18 mouse cellular contexts compared by ENCODE assay signal in the genomic region with DNA sequence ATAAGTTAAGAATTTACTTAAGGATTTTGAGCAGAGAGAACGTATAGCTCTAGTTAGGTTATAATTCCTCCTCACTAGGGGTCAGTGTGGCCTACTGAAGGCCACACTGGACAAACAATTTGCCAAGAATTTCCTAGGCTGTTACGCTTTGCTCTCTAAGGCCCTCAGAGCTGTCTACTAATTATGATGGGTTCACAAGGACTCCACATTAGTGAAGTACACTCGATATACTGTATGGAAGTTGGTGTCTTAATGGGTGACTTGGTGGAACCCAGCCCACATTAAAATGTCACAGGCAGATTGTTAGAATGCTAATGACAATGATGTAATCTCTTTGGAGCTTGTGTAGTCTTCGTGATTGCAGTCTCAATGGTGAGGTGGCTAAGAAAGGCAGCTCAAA.
DNase-seq lines count a peak whose midpoint lies in the region; ATAC-seq and TF ChIP-seq lines count a peak whose summit lies in the region.
"Had no signal": no experiment of that assay in that cellular context is flagged by ENCODE, and none has a peak within 500 bp of the region (broad histone marks: within the 10 kb centered on the region; RNA-seq: fewer than 3 reads in every experiment).

No protein-coding gene starts in this region.

- no peak overlapping the region for H3K9ac ChIP-seq in heart, embryonic 12.5 days
- H3K9ac ChIP-seq in forebrain, postnatal 0 days, result no peak overlapping the region
- H3K9ac ChIP-seq: liver, embryonic 13.5 days; neural tube, embryonic 13.5 days had no signal

- WGBS in cerebellum, adult 2 months, result 46% methylated on average over 4 of the region's 4 CpGs
- 57% methylated on average over 4 of the region's 4 CpGs for WGBS in heart, embryonic 12.5 days
- WGBS in forebrain, postnatal 0 days, result 32% methylated on average over 4 of the region's 4 CpGs

- H3K4me2 ChIP-seq in heart, embryonic 12.5 days, result no peak overlapping the region
- H3K4me2 ChIP-seq in forebrain, postnatal 0 days (ENCODE audit: low read depth), result no peak overlapping the region
- H3K4me2 ChIP-seq: liver, embryonic 13.5 days; neural tube, embryonic 13.5 days had no signal

- ATAC-seq in heart, embryonic 12.5 days (ENCODE audit: insufficient number of reproducible peaks, low FRiP score), result no peak
- peak; percentile 51 for ATAC-seq in forebrain, postnatal 0 days
- no peak for ATAC-seq in activated CD4-positive, CD25-positive, alpha-beta regulatory T cell, adult 4 months

- no peaks in the 10 kb centered on the region for H3K36me3 ChIP-seq in heart, embryonic 12.5 days
- H3K36me3 ChIP-seq in forebrain, postnatal 0 days (ENCODE audit: insufficient read depth), result no peaks in the 10 kb centered on the region
- H3K36me3 ChIP-seq: embryonic facial prominence, embryonic 10.5 days; liver, embryonic 13.5 days; neural tube, embryonic 13.5 days had no signal

- no peak overlapping the region for H3K4me3 ChIP-seq in cerebellum, adult 2 months (replicated peaks; ENCODE audit: insufficient read depth, low read depth, low read length)
- H3K4me3 ChIP-seq in heart, embryonic 12.5 days, result no peak overlapping the region
- no peak overlapping the region for H3K4me3 ChIP-seq in left cerebral cortex, adult 2 months
- H3K4me3 ChIP-seq in forebrain, postnatal 0 days (ENCODE audit: low read depth, low read length), result no peak overlapping the region
- H3K4me3 ChIP-seq: embryonic facial prominence, embryonic 10.5 days; liver, embryonic 13.5 days; neural tube, embryonic 13.5 days had no signal

- TF ChIP-seq POLR2A in cerebellum, adult 2 months (IDR thresholded peaks at IDR 0.05; ENCODE audit: borderline replicate concordance, insufficient read depth, low read length), result no peak

- no peaks in the 10 kb centered on the region; the same call in 1 of the 2 replicates for H3K4me1 ChIP-seq in cerebellum, adult 2 months (ENCODE audit: control insufficient read depth, insufficient read depth, low read length)
- H3K4me1 ChIP-seq in heart, embryonic 12.5 days (replicated peaks), result peaks cover 16% of the 10 kb centered on the region
- no peaks in the 10 kb centered on the region for H3K4me1 ChIP-seq in forebrain, postnatal 0 days (ENCODE audit: insufficient read depth)
- H3K4me1 ChIP-seq: embryonic facial prominence, embryonic 10.5 days; liver, embryonic 13.5 days had no signal

- H3K27ac ChIP-seq in cerebellum, adult 2 months (ENCODE audit: insufficient read depth, low read length), result no peak overlapping the region
- H3K27ac ChIP-seq in heart, embryonic 12.5 days (ENCODE audit: poor library complexity, severe bottlenecking), result peak overlapping the region; percentile 86
- H3K27ac ChIP-seq in left cerebral cortex, adult 2 months, result no peak overlapping the region
- H3K27ac ChIP-seq in forebrain, postnatal 0 days (ENCODE audit: low read depth, low read length), result no peak overlapping the region
- H3K27ac ChIP-seq: embryonic facial prominence, embryonic 10.5 days; liver, embryonic 13.5 days; neural tube, embryonic 13.5 days had no signal

- H3K9me3 ChIP-seq in heart, embryonic 12.5 days (replicated peaks), result no peaks in the 10 kb centered on the region
- no peaks in the 10 kb centered on the region for H3K9me3 ChIP-seq in forebrain, postnatal 0 days (ENCODE audit: low read length)
- H3K9me3 ChIP-seq: embryonic facial prominence, embryonic 10.5 days; liver, embryonic 13.5 days; neural tube, embryonic 13.5 days had no signal

- intact Hi-C loops in left cerebral cortex, adult 2 months (cut with DNase I), result loop anchor here (2.0 kb wide), 1 partner anchor 37 kb away; no protein-coding TSS in a partner anchor
- intact Hi-C loops in left cerebral cortex, postnatal 36 days (cut with DNase I), result no loop called here

- peak; percentile 34; the same call in 1 of the 2 replicates for TF ChIP-seq CTCF in cerebellum, adult 2 months (IDR thresholded peaks at IDR 0.05; ENCODE audit: borderline replicate concordance, insufficient read depth, low read depth, low read length)
- peak; percentile 14 for TF ChIP-seq CTCF in left cerebral cortex, adult 2 months (IDR thresholded peaks at IDR 0.05)
- no peak for TF ChIP-seq CTCF in forebrain, postnatal 0 days (IDR thresholded peaks at IDR 0.05; ENCODE audit: low read depth)

- H3K27me3 ChIP-seq in cerebellum, adult 2 months (ENCODE audit: control insufficient read depth, insufficient read depth, low read length), result no peaks in the 10 kb centered on the region
- H3K27me3 ChIP-seq in heart, embryonic 12.5 days (replicated peaks), result no peaks in the 10 kb centered on the region
- no peaks in the 10 kb centered on the region for H3K27me3 ChIP-seq in forebrain, postnatal 0 days (ENCODE audit: insufficient read depth, low read length)
- H3K27me3 ChIP-seq: liver, embryonic 13.5 days; neural tube, embryonic 13.5 days had no signal

- DNase-seq in cerebellum, adult 2 months, result peak in 1 of 2 experiments; percentile 31
- DNase-seq in cerebellum, adult 11 months, result no peak
- DNase-seq in heart, adult 9 months (ENCODE audit: low spot score in 2 of 2), result no peak
- no peak for DNase-seq in left cerebral cortex, adult 2 months (ENCODE audit: extremely low spot score in 1 of 2, low spot score in 2 of 2)
- DNase-seq in left cerebral cortex, postnatal 36 days (ENCODE audit: low spot score in 2 of 2), result no peak
- no peak for DNase-seq in forebrain, postnatal 0 days
- DNase-seq: adrenal gland, adult 8-10 months; gastrocnemius, postnatal 10 days; kidney, postnatal 14 days; left cerebral cortex, postnatal 4 days; liver, embryonic 13.5 days; lung, postnatal 36 days; midbrain, embryonic 14.5 days; thymus, postnatal 25 days had no signal
